Mouse (Mus musculus) embryonic fibroblast, embryonic 13.5 days (primary cell): ENCODE data around the gene Pbx1.

Experiments
- CTCF ChIP-seq: IDR thresholded peaks from 2 replicates; pipeline ENCODE4 v1.5.1; 2011; ENCODE audit warnings: mild to moderate bottlenecking, control low read depth, low read length, moderate library complexity, borderline replicate concordance; ENCODE audit not compliant: insufficient read depth
- POLR2A ChIP-seq: IDR thresholded peaks from 2 replicates; pipeline ENCODE4 v1.6.1; 2011; ENCODE audit warnings: low read depth, mild to moderate bottlenecking, control low read depth, low read length, moderate library complexity

DNA sequence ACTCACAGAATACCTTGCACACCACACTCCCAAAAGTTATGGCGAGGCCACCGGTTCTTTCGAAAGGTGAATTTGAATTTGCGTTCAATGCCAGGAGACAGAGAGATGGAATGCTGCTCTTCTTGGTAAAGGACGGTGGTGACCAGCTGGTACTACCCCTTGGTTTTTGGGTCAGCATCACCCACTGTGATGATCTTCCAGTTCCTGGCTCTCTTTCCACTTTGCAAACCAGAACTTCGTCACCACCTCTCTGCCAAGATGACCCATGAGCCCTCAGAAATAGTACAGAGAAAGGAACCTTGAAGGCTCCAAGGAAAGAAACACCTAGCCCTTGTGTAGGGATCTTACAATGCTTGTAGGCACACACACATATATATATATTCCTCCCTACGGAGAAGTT, 209.3 kb downstream of the Pbx1 start:
- TF ChIP-seq CTCF: no peak
- no peak for TF ChIP-seq POLR2A
